17 mouse cellular contexts compared by ENCODE assay signal in genomic region chr1:176919486-176919885, GRCm38 (mm10).
DNase-seq lines count a peak whose midpoint lies in the region.
"Had no signal": no experiment of that assay in that cellular context is flagged by ENCODE, and none has a peak within 500 bp of the region (broad histone marks: within the 10 kb centered on the region; RNA-seq: fewer than 3 reads in every experiment).

No protein-coding gene starts in this region.

- peak; percentile 56 for DNase-seq in cerebellum, adult 9-11 months
- DNase-seq in cerebellum, adult 8-10 months = no peak
- peak; percentile 33 for DNase-seq in layer of hippocampus, adult 11-12 months (ENCODE audit: low spot score)
- DNase-seq in layer of hippocampus, postnatal 25 days (ENCODE audit: extremely low spot score in 1 of 2, low spot score in 1 of 2) = no peak
- peak; percentile 39 for DNase-seq in right cerebral cortex, adult 18-20 months
- no peak for DNase-seq in right cerebral cortex, postnatal 4 days
- DNase-seq in embryo, embryonic 9.5 days (ENCODE audit: extremely low spot score) = no peak
- DNase-seq: adrenal gland, postnatal 14 days; gastrocnemius, adult 2 months; gastrocnemius, postnatal 36 days; heart, adult 18-20 months; heart, postnatal 36 days; kidney, postnatal 14 days; liver, embryonic 13.5 days; lung, adult 18-20 months; lung, postnatal 4 days; thymus, postnatal 4 days had no signal

Comparison
In these comparisons a context has a peak if more than half of its experiments do, and no peak if none do; other contexts are left out.
1. DNase-seq: peak in cerebellum, adult 9-11 months (single experiment), layer of hippocampus, adult 11-12 months (single experiment) and right cerebral cortex, adult 18-20 months (single experiment); none in cerebellum, adult 8-10 months (single experiment), layer of hippocampus, postnatal 25 days (0 of 2), right cerebral cortex, postnatal 4 days (single experiment) and embryo, embryonic 9.5 days (single experiment).